Mouse (Mus musculus): ENCODE results near the gene Hand1. TPM values are rescaled to one million over a fixed set of nuclear protein-coding genes. Genes with fewer than 3 reads are reported as not detected.

Hand1 gene
- total and polyA plus RNA-seq, 3 experiments = not detected

- no peak for TF ChIP-seq POLR2AphosphoS5 (IDR thresholded peaks at IDR 0.05; ENCODE audit: borderline replicate concordance, low read depth, low read length)
- no peak for TF ChIP-seq MEF2A (IDR thresholded peaks at IDR 0.05; ENCODE audit: extremely low read depth, insufficient replicate concordance, low read depth, low read length, poor library complexity, severe bottlenecking)
- TF ChIP-seq TBP (IDR thresholded peaks at IDR 0.05; ENCODE audit: low read depth, low read length) = no peak
- no peaks in the 10 kb centered on the region for H3K9me3 ChIP-seq (replicated peaks; ENCODE audit: insufficient read depth, low read length)
- H3K4me3 ChIP-seq (ENCODE audit: control insufficient read depth in 1 of 2, insufficient read depth in 1 of 2, low read depth in 2 of 2, low read length in 2 of 2) = no peak overlapping the region
- no peaks in the 10 kb centered on the region for H3K27me3 ChIP-seq (ENCODE audit: control insufficient read depth in 1 of 2, insufficient read depth in 2 of 2, low read length in 2 of 2)
- H3K36me3 ChIP-seq (ENCODE audit: control insufficient read depth in 1 of 2, insufficient read depth in 2 of 2, low read length in 2 of 2) = peaks cover 0 to 16% of the 10 kb centered on the region in 2 experiments; a peak in 2 of 4 replicates
- H3K79me2 ChIP-seq (ENCODE audit: control insufficient read depth, insufficient read depth, low read length, poor library complexity) = peaks cover 26% of the 10 kb centered on the region
- no peak overlapping the region for H3K27ac ChIP-seq (ENCODE audit: control insufficient read depth, low read depth, low read length)
- no peak for DNase-seq (ENCODE audit: low read depth, low spot score)
- H3K9ac ChIP-seq (ENCODE audit: control insufficient read depth, low read depth, low read length, poor library complexity, severe bottlenecking) = no peak overlapping the region
- H3K4me1 ChIP-seq (ENCODE audit: control insufficient read depth in 1 of 2, insufficient read depth in 2 of 2, low read length in 2 of 2) = peaks cover 4 to 16% of the 10 kb centered on the region in 2 experiments
Observed at GRCm38 (mm10) chr11:57799456-57799855, 33.2 kb downstream of the Hand1 start.

DNA sequence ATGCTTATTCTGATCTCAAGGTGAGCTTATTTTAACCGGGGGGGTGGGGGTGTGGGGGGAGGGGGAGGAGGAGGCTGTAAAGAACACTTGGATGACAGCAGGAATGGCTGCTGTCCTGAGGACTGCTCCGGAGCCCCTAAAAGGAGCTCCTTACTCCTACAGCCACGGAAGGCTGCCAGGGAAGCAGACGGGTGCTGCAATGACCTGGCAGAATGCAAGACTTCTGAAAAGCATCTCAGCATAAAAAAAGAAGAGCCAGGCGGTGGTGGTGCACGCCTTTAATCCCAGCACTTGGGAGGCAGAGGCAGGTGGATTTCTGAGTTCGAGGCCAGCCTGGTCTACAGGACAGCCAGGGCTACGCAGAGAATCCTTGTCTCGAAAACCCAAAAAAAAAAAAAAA is 34.8 kb downstream of the Hand1 start:
- peaks cover 16% of the 10 kb centered on the region for H3K79me2 ChIP-seq (ENCODE audit: control insufficient read depth, insufficient read depth, low read length, poor library complexity)
- H3K4me1 ChIP-seq (ENCODE audit: control insufficient read depth in 1 of 2, insufficient read depth in 2 of 2, low read length in 2 of 2) = peaks cover 0 to 8% of the 10 kb centered on the region in 2 experiments; a peak in 2 of 4 replicates
- TF ChIP-seq RCOR1 (IDR thresholded peaks at IDR 0.05; ENCODE audit: low read depth, low read length) (no peak), MAX (IDR thresholded peaks at IDR 0.05; ENCODE audit: low read length) (no peak), CTCF (IDR thresholded peaks at IDR 0.05 in 2 of 3, conservative IDR thresholded peaks at IDR 0.05 in 1 of 3; ENCODE audit: control insufficient read depth in 1 of 3, insufficient read depth in 1 of 3, low read depth in 2 of 3, low read length in 3 of 3, poor library complexity in 1 of 3, severe bottlenecking in 1 of 3) (no peak), KAT2A (conservative IDR thresholded peaks at IDR 0.05; ENCODE audit: low read depth, low read length) (no peak), MAFK (IDR thresholded peaks at IDR 0.05; ENCODE audit: borderline replicate concordance, low read depth, low read length) (no peak), ETS1 (IDR thresholded peaks at IDR 0.05; ENCODE audit: low read depth, low read length) (no peak), MYC (IDR thresholded peaks at IDR 0.05; ENCODE audit: low read depth, low read length) (no peak), RAD21 (IDR thresholded peaks at IDR 0.05; ENCODE audit: low read depth, low read length) (no peak)
- no peaks in the 10 kb centered on the region for H3K9me3 ChIP-seq (replicated peaks; ENCODE audit: insufficient read depth, low read length)
- no peak overlapping the region for H3K9ac ChIP-seq (ENCODE audit: control insufficient read depth, low read depth, low read length, poor library complexity, severe bottlenecking)
- H3K27ac ChIP-seq (ENCODE audit: control insufficient read depth, low read depth, low read length) = no peak overlapping the region
- H3K4me3 ChIP-seq (ENCODE audit: control insufficient read depth in 1 of 2, insufficient read depth in 1 of 2, low read depth in 2 of 2, low read length in 2 of 2) = no peak overlapping the region
- DNase-seq (ENCODE audit: low read depth, low spot score) = no peak
- H3K27me3 ChIP-seq (ENCODE audit: control insufficient read depth in 1 of 2, insufficient read depth in 2 of 2, low read length in 2 of 2) = peaks cover 0 to 2% of the 10 kb centered on the region in 2 experiments; a peak in 1 of 4 replicates
- H3K36me3 ChIP-seq (ENCODE audit: control insufficient read depth in 1 of 2, insufficient read depth in 2 of 2, low read length in 2 of 2) = peaks cover 0 to 3% of the 10 kb centered on the region in 2 experiments; a peak in 2 of 4 replicates

GRCm38 (mm10) chr11:57795086-57795485 is 37.5 kb downstream of the Hand1 start:
- Histone ChIP-seq H3K36me3 (ENCODE audit: control insufficient read depth in 1 of 2, insufficient read depth in 2 of 2, low read length in 2 of 2) (peaks cover 0 to 2% of the 10 kb centered on the region in 2 experiments; a peak in 1 of 4 replicates), H3K4me1 (ENCODE audit: control insufficient read depth in 1 of 2, insufficient read depth in 2 of 2, low read length in 2 of 2) (peaks cover 0 to 2% of the 10 kb centered on the region in 2 experiments; a peak in 1 of 4 replicates), H3K9me3 (replicated peaks; ENCODE audit: insufficient read depth, low read length) (no peaks in the 10 kb centered on the region), H3K27me3 (ENCODE audit: control insufficient read depth in 1 of 2, insufficient read depth in 2 of 2, low read length in 2 of 2) (peaks cover 0 to 2% of the 10 kb centered on the region in 2 experiments; a peak in 1 of 4 replicates), H3K79me2 (ENCODE audit: control insufficient read depth, insufficient read depth, low read length, poor library complexity) (no peaks in the 10 kb centered on the region), H3K9ac (ENCODE audit: control insufficient read depth, low read depth, low read length, poor library complexity, severe bottlenecking) (no peak overlapping the region), H3K27ac (ENCODE audit: control insufficient read depth, low read depth, low read length) (no peak overlapping the region), H3K4me3 (ENCODE audit: control insufficient read depth in 1 of 2, insufficient read depth in 1 of 2, low read depth in 2 of 2, low read length in 2 of 2) (no peak overlapping the region)
- no peak for TF ChIP-seq EP300 (IDR thresholded peaks at IDR 0.05; ENCODE audit: low read depth in 1 of 2, low read length in 2 of 2)
- TF ChIP-seq CTCF (IDR thresholded peaks at IDR 0.05 in 2 of 3, conservative IDR thresholded peaks at IDR 0.05 in 1 of 3; ENCODE audit: control insufficient read depth in 1 of 3, insufficient read depth in 1 of 3, low read depth in 2 of 3, low read length in 3 of 3, poor library complexity in 1 of 3, severe bottlenecking in 1 of 3) = no peak
- TF ChIP-seq MYC (IDR thresholded peaks at IDR 0.05; ENCODE audit: low read depth, low read length) = no peak
- no peak for TF ChIP-seq ELF1 (IDR thresholded peaks at IDR 0.05; ENCODE audit: low read depth, low read length)
- no peak for TF ChIP-seq E2F4 (IDR thresholded peaks at IDR 0.05; ENCODE audit: borderline replicate concordance, low read depth, low read length)
- TF ChIP-seq HCFC1 (IDR thresholded peaks at IDR 0.05; ENCODE audit: low read depth, low read length) = no peak
- no peak for TF ChIP-seq TCF12 (IDR thresholded peaks at IDR 0.05; ENCODE audit: low read depth, low read length)
- TF ChIP-seq USF2 (IDR thresholded peaks at IDR 0.05; ENCODE audit: borderline replicate concordance in 1 of 2, insufficient read depth in 1 of 2, low read depth in 1 of 2, low read length in 2 of 2) = no peak
- TF ChIP-seq USF1 (IDR thresholded peaks at IDR 0.05; ENCODE audit: low read depth, low read length) = no peak
- no peak for TF ChIP-seq CHD1 (IDR thresholded peaks at IDR 0.05; ENCODE audit: low read depth, low read length)
- no peak for TF ChIP-seq CHD2 (IDR thresholded peaks at IDR 0.05; ENCODE audit: low read length)
- TF ChIP-seq MXI1 (IDR thresholded peaks at IDR 0.05; ENCODE audit: low read depth, low read length) = no peak
- TF ChIP-seq JUND (IDR thresholded peaks at IDR 0.05; ENCODE audit: low read depth, low read length) = no peak
- no peak for TF ChIP-seq UBTF (IDR thresholded peaks at IDR 0.05; ENCODE audit: borderline replicate concordance, insufficient read depth, low read depth, low read length)
- no peak for TF ChIP-seq MEF2A (IDR thresholded peaks at IDR 0.05; ENCODE audit: extremely low read depth, insufficient replicate concordance, low read depth, low read length, poor library complexity, severe bottlenecking)
- no peak for TF ChIP-seq TBP (IDR thresholded peaks at IDR 0.05; ENCODE audit: low read depth, low read length)
- no peak for TF ChIP-seq ZMIZ1 (IDR thresholded peaks at IDR 0.05; ENCODE audit: low read depth, low read length)
- no peak for DNase-seq (ENCODE audit: low read depth, low spot score)
